In the genomic region with DNA sequence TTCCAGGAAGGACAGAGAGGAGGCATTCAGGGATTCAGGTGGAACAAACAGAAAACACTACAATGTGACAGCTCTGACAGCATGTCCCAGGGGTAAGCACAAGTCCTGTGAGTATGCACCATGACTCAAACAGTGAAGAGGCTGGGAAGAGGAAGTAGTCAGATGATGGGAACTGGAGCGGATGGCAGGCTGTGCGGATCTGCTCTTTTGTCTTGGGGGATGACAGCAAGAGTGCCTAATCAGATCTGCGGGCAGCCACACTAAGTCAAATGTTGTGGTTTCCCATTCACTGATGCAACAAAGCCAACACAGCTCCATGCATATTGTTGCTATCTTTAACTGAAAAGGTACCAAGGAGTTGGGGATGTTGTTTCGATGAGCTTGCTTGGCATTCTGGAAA, we compare ENCODE assay signal across 1 mouse cellular context.
TF ChIP-seq lines count a peak whose summit lies in the region.

No protein-coding gene starts in this region.

TF ChIP-seq in CH12.LX, 34 proteins besides CTCF, POLR2A, EP300 and RAD21 (continued from another document):
- TF ChIP-seq BHLHE40 (IDR thresholded peaks at IDR 0.05; ENCODE audit: low read depth, low read length) (peak; percentile 95), NRF1 (IDR thresholded peaks at IDR 0.05; ENCODE audit: low read depth, low read length) (0 out of 2 replicates have a peak, but pooled peaks have one; percentile 27), ZKSCAN1 (IDR thresholded peaks at IDR 0.05; ENCODE audit: borderline replicate concordance, low read depth, low read length) (no peak), ETS1 (conservative IDR thresholded peaks at IDR 0.05; ENCODE audit: low read depth, low read length) (peak; percentile 99), KAT2A (IDR thresholded peaks at IDR 0.05; ENCODE audit: insufficient replicate concordance, low read length) (peak; percentile 72; the same call in 1 of the 2 replicates), SMC3 (IDR thresholded peaks at IDR 0.05; ENCODE audit: low read depth, low read length) (peak; percentile 20), GABPA (IDR thresholded peaks at IDR 0.05; ENCODE audit: insufficient replicate concordance, low read depth, low read length) (no peak), UBTF (IDR thresholded peaks at IDR 0.05; ENCODE audit: low read depth, low read length) (no peak), MXI1 (IDR thresholded peaks at IDR 0.05; ENCODE audit: low read depth, low read length) (peak; percentile 93; the same call in 1 of the 2 replicates), PAX5 (IDR thresholded peaks at IDR 0.05; ENCODE audit: low read length) (no peak), MYC (IDR thresholded peaks at IDR 0.05; ENCODE audit: low read depth, low read length) (peak; percentile 76), POLR2AphosphoS2 (IDR thresholded peaks at IDR 0.05; ENCODE audit: low read depth, low read length) (no peak), E2F4 (IDR thresholded peaks at IDR 0.05; ENCODE audit: insufficient replicate concordance, low read depth, low read length) (no peak), JUND (conservative IDR thresholded peaks at IDR 0.05; ENCODE audit: low read depth, low read length) (peak; percentile 89), ZMIZ1 (IDR thresholded peaks at IDR 0.05; ENCODE audit: low read depth, low read length) (no peak), USF2 (conservative IDR thresholded peaks at IDR 0.05; ENCODE audit: low read depth, low read length) (no peak), CHD2 (IDR thresholded peaks at IDR 0.05; ENCODE audit: low read length) (peak; percentile 85), MAFK (IDR thresholded peaks at IDR 0.05; ENCODE audit: insufficient replicate concordance, low read length) (peak; percentile 89), USF1 (IDR thresholded peaks at IDR 0.05; ENCODE audit: low read depth, low read length) (no peak), TCF12 (IDR thresholded peaks at IDR 0.05; ENCODE audit: low read depth, low read length) (peak; percentile 95), HCFC1 (IDR thresholded peaks at IDR 0.05; ENCODE audit: low read depth, low read length) (peak; percentile 53), MAZ (IDR thresholded peaks at IDR 0.05; ENCODE audit: low read depth, low read length) (0 out of 2 replicates have a peak, but pooled peaks have one; percentile 60), TBP (conservative IDR thresholded peaks at IDR 0.05; ENCODE audit: low read depth, low read length) (no peak), SIN3A (IDR thresholded peaks at IDR 0.05; ENCODE audit: low read length) (peak; percentile 97), NELFE (IDR thresholded peaks at IDR 0.05; ENCODE audit: low read depth, low read length) (no peak), MAX (IDR thresholded peaks at IDR 0.05; ENCODE audit: low read length) (peak; percentile 80), MEF2A (IDR thresholded peaks at IDR 0.05; ENCODE audit: borderline replicate concordance, low read depth, low read length) (peak; percentile 97), CHD1 (IDR thresholded peaks at IDR 0.05; ENCODE audit: low read depth, low read length) (peak; percentile 66; the same call in 1 of the 2 replicates), ZC3H11A (IDR thresholded peaks at IDR 0.05; ENCODE audit: low read depth, low read length) (no peak)
TF ChIP-seq in CH12.LX: peak in this region for 20.
